Mouse (Mus musculus): Measurements from ENCODE around the gene Uba5. TPM values are rescaled to one million over a fixed set of nuclear protein-coding genes. Genes with fewer than 3 reads are reported as not detected.

Uba5 gene
- 10 to 100 TPM; 17.0 to 22.6 TPM for total RNA-seq (2021)
- long read RNA-seq, experiment 1, transcript Uba5-201 (12 exons, 2,404 nt) = major isoform, 23 of 30 reads
- long read RNA-seq, experiment 1, partial matches to known transcripts = 1 of 30 reads
- long read RNA-seq, experiment 1, other reads (novel, unspliced or antisense) = 6 of 30 reads
- long read RNA-seq, experiment 2, transcript Uba5-201 (12 exons, 2,404 nt) = major isoform, 27 of 31 reads
- long read RNA-seq, experiment 2, partial matches to known transcripts = 1 of 31 reads
- long read RNA-seq, experiment 2, other reads (novel, unspliced or antisense) = 3 of 31 reads

- DNase-seq = peak; percentile 76
Observed at GRCm38 (mm10) chr9:104062430-104063243, at the start of gene Uba5. TSS of gene Uba5 (minus strand) at chr9:104063134.

GRCm38 (mm10) chr9:104109151-104109550 lies 46.2 kb upstream of the Uba5 start:
- DNase-seq = no peak

DNA sequence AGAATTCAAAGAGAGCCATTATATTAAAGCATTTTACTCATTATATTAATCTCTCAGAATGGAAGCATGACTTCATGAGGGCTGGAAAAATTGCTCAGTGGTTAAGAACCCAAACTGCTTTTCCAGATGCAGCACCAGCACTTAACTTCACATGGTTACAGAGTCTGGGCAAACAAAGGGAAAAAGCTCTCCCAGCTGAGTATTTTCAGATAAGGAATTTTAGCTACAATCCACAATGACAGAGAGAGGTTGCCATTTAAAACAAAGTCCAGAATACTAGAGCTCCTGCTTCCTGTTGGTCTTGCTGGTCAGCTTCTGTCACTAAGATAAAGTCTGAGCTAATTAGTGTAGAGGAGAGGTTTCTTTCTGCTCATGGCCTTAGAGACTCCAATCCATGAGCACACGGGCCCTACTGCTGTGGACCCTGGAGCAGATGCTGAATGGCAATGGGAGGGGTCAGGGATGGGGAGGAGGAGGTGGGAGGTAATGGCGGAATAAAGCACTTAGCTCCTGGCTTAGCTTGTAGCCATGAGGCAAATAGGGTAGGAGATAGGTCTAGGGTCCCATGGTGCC lies 45.7 kb upstream of the Uba5 start:
- DNase-seq = no peak

DNA sequence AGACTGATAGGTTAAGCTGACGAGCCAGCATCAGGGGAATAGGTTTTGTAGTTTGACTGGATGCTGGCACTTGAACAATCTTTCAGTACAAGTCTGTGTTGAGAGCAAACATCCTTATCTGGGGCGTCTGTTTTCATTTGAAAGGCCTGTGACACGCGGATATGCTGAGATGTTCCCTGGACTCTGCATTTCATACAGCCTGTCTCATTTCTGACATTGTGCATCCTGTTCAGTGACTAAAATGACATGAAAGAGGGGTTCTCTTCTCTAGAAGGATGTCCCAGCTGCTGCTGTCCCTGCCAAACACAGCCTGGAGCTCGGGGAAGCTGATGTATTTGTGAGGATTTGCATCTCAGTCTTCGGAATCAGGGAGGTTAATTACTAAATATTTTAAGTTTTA lies 44.5 kb upstream of the Uba5 start:
- no peak for DNase-seq

- no peak for DNase-seq
Observed at GRCm38 (mm10) chr9:104106930-104107329, 44.0 kb upstream of the Uba5 start.

GRCm38 (mm10) chr9:104104986-104105385 lies 42.1 kb upstream of the Uba5 start:
- DNase-seq = no peak

DNA sequence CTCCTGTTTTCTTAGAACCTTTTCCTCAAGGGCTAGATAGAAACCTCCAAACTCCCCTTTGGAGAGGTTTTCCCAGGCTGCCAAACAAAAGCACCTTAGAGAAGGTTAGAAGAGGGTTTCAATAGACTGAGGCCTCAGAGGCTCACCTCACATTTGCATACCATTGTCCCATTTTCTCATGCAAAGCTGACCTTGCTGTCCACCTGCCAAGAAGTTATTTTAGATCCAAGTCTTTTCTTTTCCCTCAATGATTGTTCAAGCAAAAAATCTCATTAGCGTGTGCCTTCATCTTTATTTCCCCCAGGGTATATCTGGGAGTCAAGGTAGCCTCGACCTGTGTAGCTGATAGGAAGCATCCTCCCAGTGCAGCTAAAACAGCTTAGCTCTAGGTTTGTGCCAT lies 40.0 kb upstream of the Uba5 start:
- DNase-seq = no peak

DNA sequence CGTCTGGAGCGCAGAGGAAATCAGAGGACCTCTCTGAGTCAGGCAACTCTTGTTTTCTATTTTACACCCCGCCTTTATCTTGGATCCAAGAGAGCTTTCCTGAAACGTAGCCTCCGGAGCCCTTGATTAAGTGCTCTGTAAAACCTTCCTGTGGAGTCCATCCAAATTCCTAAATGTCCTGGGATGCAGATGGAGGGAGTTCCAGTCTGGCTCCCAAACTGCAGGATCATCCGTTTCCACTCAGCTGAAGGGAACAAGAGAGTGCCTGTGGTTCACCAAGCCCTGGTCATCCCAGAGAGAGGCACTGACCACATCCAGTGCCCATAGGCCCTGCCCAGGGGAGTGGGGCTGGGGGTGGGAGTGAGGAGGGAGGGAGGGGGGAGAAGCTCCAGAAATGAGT lies 39.4 kb upstream of the Uba5 start:
- DNase-seq = no peak

DNA sequence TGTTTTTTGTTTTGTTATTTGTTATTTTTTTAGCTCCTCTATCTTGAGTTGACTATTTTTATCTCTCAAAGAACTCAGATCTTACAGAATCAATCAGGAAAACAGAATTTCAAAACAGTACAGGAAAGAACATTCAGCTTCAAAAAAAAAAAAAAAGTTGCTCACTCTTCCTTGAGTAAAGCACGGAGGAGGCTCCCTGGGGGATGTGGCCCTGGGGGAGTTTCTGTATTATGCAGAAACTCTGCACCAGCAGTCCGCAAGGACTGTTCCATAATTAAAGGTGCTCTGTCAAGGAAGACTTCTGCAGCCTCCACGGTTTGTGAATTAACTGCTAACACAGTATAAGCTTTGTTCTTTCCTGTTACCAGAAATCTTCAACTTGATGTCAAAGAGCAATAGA lies 38.5 kb upstream of the Uba5 start:
- no peak for DNase-seq

DNA sequence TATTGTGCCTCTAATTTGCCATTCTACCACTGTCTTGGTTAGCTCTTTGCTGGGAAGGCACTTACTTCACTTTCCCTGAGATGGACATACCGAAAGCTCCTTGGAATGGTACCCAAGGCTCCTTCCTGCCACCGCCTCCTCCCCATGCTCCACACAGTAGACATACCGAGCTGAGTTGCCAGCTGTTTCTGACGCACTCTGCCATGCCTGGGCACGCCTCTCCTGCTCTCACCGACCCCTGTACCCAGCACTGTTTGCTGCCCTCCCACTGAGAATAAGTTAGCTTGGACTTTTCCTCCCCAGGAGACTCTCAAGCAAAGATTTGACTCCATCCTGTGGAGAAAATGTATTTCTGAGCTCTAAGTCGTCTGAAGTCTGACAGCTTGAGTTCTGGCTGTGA lies 37.9 kb upstream of the Uba5 start:
- DNase-seq = no peak

- DNase-seq = no peak
Observed at GRCm38 (mm10) chr9:104099060-104099459, 36.1 kb upstream of the Uba5 start.

DNA sequence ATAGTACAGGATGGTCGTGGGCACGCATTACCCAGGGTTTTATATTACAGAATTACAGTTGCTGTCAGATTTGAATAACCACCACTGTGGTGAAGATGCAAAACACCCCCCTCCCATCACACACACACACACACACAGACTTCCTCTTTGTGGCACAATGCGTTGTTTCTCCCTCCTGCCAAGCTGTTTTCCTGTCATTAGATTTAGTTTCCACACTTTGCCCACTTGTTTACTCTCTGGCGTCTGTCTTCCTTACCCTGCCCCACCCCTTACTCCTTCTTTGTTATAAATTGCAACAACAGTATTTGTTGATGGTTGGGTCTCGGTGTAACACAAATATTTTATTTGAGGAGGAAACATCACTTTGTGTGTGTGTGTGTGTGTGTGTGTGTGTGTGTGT lies 35.3 kb upstream of the Uba5 start:
- DNase-seq = no peak

GRCm38 (mm10) chr9:104092945-104093344 lies 30.0 kb upstream of the Uba5 start:
- DNase-seq = no peak

DNA sequence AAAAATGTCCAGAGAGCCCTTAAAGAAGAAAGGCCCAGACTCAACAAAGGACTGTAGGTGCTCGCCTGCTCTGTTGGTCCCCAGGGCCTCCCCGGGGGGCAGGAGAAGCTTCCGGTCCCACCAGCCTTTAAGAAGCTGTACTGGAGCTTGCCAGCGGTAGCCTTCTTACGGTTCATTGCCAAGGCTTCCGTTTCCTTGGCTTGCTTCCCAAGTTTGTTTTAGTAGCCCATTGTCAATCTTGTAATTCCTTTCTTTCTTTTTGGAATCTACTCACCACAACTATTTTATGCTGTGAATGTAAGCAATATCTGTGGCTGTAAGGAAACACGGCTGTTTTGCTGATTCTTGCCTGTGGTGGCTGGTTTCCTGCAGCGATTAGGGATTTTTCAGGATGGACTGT lies 25.6 kb upstream of the Uba5 start:
- DNase-seq = peak; percentile 21

GRCm38 (mm10) chr9:104085730-104086429 lies 22.9 kb upstream of the Uba5 start:
- no peak for DNase-seq

DNA sequence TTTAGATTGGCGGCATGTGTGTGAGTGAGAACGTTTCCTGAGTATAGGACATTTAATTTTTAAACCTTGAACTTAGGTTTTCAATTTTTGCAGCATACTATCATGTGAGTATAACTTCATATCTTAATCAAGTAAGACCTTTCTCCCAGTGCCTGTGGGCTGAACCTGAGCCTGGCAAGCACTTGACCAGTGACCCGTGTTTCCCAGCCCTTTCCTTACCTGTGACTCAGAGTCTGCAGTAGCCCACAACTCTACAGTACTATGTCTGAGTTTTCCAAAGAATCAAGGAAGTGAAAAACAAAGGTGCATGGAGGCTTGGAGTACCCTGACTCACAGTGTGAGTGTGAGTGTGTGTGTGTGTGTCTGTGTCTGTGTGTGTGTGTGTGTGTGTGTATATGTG lies 17.1 kb upstream of the Uba5 start:
- DNase-seq = no peak

DNA sequence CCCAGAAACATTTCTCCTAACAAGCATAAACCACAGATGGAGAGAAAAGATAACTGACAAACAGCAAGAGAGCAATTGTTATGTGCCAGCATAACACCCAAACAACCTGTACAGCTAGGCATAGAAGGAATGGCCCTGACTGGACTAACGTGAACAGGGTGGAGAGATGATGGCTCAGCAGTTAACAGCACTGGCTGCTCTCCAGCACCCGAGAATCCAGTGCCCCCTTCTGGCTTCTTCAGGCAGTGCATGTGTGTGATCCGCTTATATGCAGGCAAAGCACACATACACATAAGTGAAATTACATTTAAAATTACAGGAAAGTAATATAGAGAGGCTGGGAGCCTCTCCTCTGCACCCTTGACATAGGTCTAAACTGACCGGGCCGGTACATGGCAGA lies 16.4 kb upstream of the Uba5 start:
- DNase-seq = peak; percentile 39

DNA sequence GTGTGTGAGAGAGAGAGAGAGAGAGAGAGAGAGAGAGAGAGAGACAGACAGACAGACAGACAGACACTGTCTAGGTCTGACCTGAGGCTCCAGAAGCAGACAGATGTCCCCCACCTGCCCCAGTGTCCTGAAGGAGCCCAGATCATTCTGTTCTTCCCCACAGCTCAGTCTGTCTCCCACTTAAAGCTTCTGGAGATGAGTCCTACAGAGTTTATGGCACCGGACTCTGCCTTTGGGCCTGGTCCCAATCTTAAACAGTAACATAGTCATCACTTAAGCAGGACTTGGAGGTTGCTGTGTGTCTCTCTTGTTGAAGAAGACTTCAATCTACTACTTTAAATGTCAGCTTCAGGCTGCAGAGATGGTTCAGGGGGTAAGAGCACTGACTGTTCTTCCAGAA lies 15.8 kb upstream of the Uba5 start:
- DNase-seq = no peak

- no peak for DNase-seq
Observed at GRCm38 (mm10) chr9:104075808-104076207, 12.9 kb upstream of the Uba5 start.

DNA sequence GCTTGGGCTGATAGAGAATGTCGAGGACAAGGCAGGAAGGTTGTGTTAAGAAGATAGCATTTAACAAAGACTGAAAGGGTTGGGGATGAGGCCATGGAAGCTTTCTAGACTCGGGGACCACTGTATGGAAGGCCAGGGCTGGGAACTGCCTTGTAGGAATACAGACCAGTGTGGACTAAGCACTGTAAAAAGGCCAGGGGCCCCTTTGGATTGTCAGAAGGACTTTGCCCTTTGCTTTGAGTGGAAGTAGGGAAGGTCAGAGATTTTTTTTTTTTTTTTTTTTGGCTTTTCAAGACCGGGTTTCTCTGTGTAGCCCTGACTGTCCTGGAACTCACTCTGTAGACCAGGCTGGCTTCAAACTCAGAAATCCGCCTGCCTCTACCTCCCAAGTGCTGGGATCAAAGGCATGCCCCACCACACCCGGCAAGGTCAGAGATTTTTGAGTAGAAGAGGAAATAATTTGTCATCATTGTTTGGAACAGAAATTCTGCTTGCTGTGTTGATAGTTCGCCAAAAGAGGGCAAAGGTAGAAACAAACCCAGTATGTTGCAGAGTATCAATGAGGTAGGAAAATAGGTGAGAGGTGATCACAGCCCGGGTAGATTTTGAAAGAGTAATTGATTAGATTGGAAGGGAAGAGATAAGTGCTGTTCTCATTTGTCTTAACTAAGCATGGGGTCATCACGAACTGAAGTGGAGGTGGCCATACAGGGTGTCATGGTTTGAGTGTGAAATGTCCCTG lies 8.1 kb upstream of the Uba5 start:
- no peak for DNase-seq

- no peak for DNase-seq
Observed at GRCm38 (mm10) chr9:104070241-104070640, 7.3 kb upstream of the Uba5 start.

GRCm38 (mm10) chr9:104064571-104064970 lies 1.6 kb upstream of the Uba5 start:
- no peak for DNase-seq

All from gastrocnemius, postnatal 10 days (tissue).